Mouse (Mus musculus): ENCODE results near the gene Cad. TPM values are rescaled to one million over a fixed set of nuclear protein-coding genes. Genes with fewer than 3 reads are reported as not detected.

The Cad gene
- polyA plus RNA-seq, 1 experiment from 2014 or later = 55.4 TPM

GRCm38 (mm10) chr5:31093151-31094041 is 38.8 kb downstream of the Cad start:
- H3K4me3 ChIP-seq (ENCODE audit: low read depth, low read length) = peak overlapping the region; percentile 36
- no peaks in the 10 kb centered on the region for H3K36me3 ChIP-seq (ENCODE audit: control insufficient read depth, insufficient read depth, low read length)
- ATAC-seq (replicated peaks; ENCODE audit: low FRiP score) (peak; percentile 51), DNase-seq (ENCODE audit: low spot score) (peak; percentile 71)
- peak overlapping the region; percentile 61 for H3K4me2 ChIP-seq (ENCODE audit: low read depth, low read length, severe bottlenecking)
- H3K4me1 ChIP-seq (replicated peaks; ENCODE audit: control insufficient read depth, insufficient read depth, low read length) = peaks cover 19% of the 10 kb centered on the region
- no peaks in the 10 kb centered on the region for H3K9me3 ChIP-seq (ENCODE audit: control insufficient read depth, low read length)
- under 1% methylated on average over 44 of the region's 54 CpGs for WGBS
- H3K9ac ChIP-seq (ENCODE audit: low read length) = peak overlapping the region; percentile 32
- H3K27me3 ChIP-seq (ENCODE audit: control insufficient read depth, insufficient read depth, low read length) = peaks cover 71% of the 10 kb centered on the region
- no peak overlapping the region for H3K27ac ChIP-seq (ENCODE audit: low read depth, low read length)

- H3K4me3 ChIP-seq (ENCODE audit: low read depth, low read length) = peak overlapping the region; percentile 17; the same call in 1 of the 2 replicates
- H3K4me1 ChIP-seq (replicated peaks; ENCODE audit: control insufficient read depth, insufficient read depth, low read length) = peaks cover 19% of the 10 kb centered on the region
- H3K27ac ChIP-seq (ENCODE audit: low read depth, low read length) = no peak overlapping the region
- H3K36me3 ChIP-seq (ENCODE audit: control insufficient read depth, insufficient read depth, low read length) = no peaks in the 10 kb centered on the region
- DNase-seq (ENCODE audit: low spot score) (no peak), ATAC-seq (replicated peaks; ENCODE audit: low FRiP score) (no peak)
- H3K9me3 ChIP-seq (ENCODE audit: control insufficient read depth, low read length) = no peaks in the 10 kb centered on the region
- H3K4me2 ChIP-seq (ENCODE audit: low read depth, low read length, severe bottlenecking) = peak overlapping the region; percentile 35; the same call in 1 of the 2 replicates
- peaks cover 71% of the 10 kb centered on the region for H3K27me3 ChIP-seq (ENCODE audit: control insufficient read depth, insufficient read depth, low read length)
- WGBS = 2% methylated on average over 29 of the region's 29 CpGs
- no peak overlapping the region for H3K9ac ChIP-seq (ENCODE audit: low read length)
Measured at GRCm38 (mm10) chr5:31094100-31094798, 39.7 kb downstream of the Cad start.

GRCm38 (mm10) chr5:31094799-31095691 is 40.5 kb downstream of the Cad start:
- peaks cover 19% of the 10 kb centered on the region for H3K4me1 ChIP-seq (replicated peaks; ENCODE audit: control insufficient read depth, insufficient read depth, low read length)
- ATAC-seq (replicated peaks; ENCODE audit: low FRiP score) (no peak), DNase-seq (ENCODE audit: low spot score) (no peak)
- H3K4me3 ChIP-seq (ENCODE audit: low read depth, low read length) = peak overlapping the region; percentile 17
- no peak overlapping the region for H3K9ac ChIP-seq (ENCODE audit: low read length)
- peaks cover 69% of the 10 kb centered on the region for H3K27me3 ChIP-seq (ENCODE audit: control insufficient read depth, insufficient read depth, low read length)
- no peaks in the 10 kb centered on the region for H3K36me3 ChIP-seq (ENCODE audit: control insufficient read depth, insufficient read depth, low read length)
- H3K27ac ChIP-seq (ENCODE audit: low read depth, low read length) = no peak overlapping the region
- H3K9me3 ChIP-seq (ENCODE audit: control insufficient read depth, low read length) = no peaks in the 10 kb centered on the region
- under 1% methylated on average over 59 of the region's 59 CpGs for WGBS
- peak overlapping the region; percentile 35; the same call in 1 of the 2 replicates for H3K4me2 ChIP-seq (ENCODE audit: low read depth, low read length, severe bottlenecking)

- peaks cover 61% of the 10 kb centered on the region for H3K27me3 ChIP-seq (ENCODE audit: control insufficient read depth, insufficient read depth, low read length)
- peaks cover 19% of the 10 kb centered on the region for H3K4me1 ChIP-seq (replicated peaks; ENCODE audit: control insufficient read depth, insufficient read depth, low read length)
- H3K9ac ChIP-seq (ENCODE audit: low read length) = no peak overlapping the region
- H3K27ac ChIP-seq (ENCODE audit: low read depth, low read length) = no peak overlapping the region
- no peak for ATAC-seq (replicated peaks; ENCODE audit: low FRiP score)
- H3K4me2 ChIP-seq (ENCODE audit: low read depth, low read length, severe bottlenecking) = no peak overlapping the region; the same call in 1 of the 2 replicates
- WGBS = 24% methylated on average over 11 of the region's 11 CpGs
- no peaks in the 10 kb centered on the region for H3K9me3 ChIP-seq (ENCODE audit: control insufficient read depth, low read length)
- peak overlapping the region; percentile 17; the same call in 1 of the 2 replicates for H3K4me3 ChIP-seq (ENCODE audit: low read depth, low read length)
- no peak for DNase-seq (ENCODE audit: low spot score)
- no peaks in the 10 kb centered on the region for H3K36me3 ChIP-seq (ENCODE audit: control insufficient read depth, insufficient read depth, low read length)
Measured at GRCm38 (mm10) chr5:31095711-31096480, 41.3 kb downstream of the Cad start.

GRCm38 (mm10) chr5:31105814-31106335 is 51.3 kb downstream of the Cad start, which contains the start of gene Dnajc5g:
TSS of gene Dnajc5g (plus strand) at chr5:31106285.
- H3K4me3 ChIP-seq (ENCODE audit: low read depth, low read length) = no peak within 1 kb of the TSS
- H3K4me1 ChIP-seq (replicated peaks; ENCODE audit: control insufficient read depth, insufficient read depth, low read length) = no peaks in the 10 kb centered on the region
- no peaks in the 10 kb centered on the region for H3K9me3 ChIP-seq (ENCODE audit: control insufficient read depth, low read length)
- DNase-seq (ENCODE audit: low spot score) = no peak
- no peak within 1 kb of the TSS for H3K4me2 ChIP-seq (ENCODE audit: low read depth, low read length, severe bottlenecking)
- H3K27me3 ChIP-seq (ENCODE audit: control insufficient read depth, insufficient read depth, low read length) = no peaks in the 10 kb centered on the region
- 88% methylated on average over 9 of the region's 9 CpGs for WGBS
- ATAC-seq (replicated peaks; ENCODE audit: low FRiP score) = no peak
- no peak within 1 kb of the TSS for H3K27ac ChIP-seq (ENCODE audit: low read depth, low read length)
- no peak within 1 kb of the TSS for H3K9ac ChIP-seq (ENCODE audit: low read length)
- no peaks in the 10 kb centered on the region for H3K36me3 ChIP-seq (ENCODE audit: control insufficient read depth, insufficient read depth, low read length)

GRCm38 (mm10) chr5:31108000-31108490 is 53.5 kb downstream of the Cad start, which contains the start of gene Slc30a3:
TSS of gene Slc30a3 (minus strand) at chr5:31108237.
- no peak for ATAC-seq (replicated peaks; ENCODE audit: low FRiP score)
- Histone ChIP-seq H3K9ac (ENCODE audit: low read length) (no peak within 1 kb of the TSS), H3K9me3 (ENCODE audit: control insufficient read depth, low read length) (no peaks in the 10 kb centered on the region), H3K4me3 (ENCODE audit: low read depth, low read length) (no peak within 1 kb of the TSS), H3K4me1 (replicated peaks; ENCODE audit: control insufficient read depth, insufficient read depth, low read length) (no peaks in the 10 kb centered on the region), H3K27me3 (ENCODE audit: control insufficient read depth, insufficient read depth, low read length) (no peaks in the 10 kb centered on the region), H3K4me2 (ENCODE audit: low read depth, low read length, severe bottlenecking) (no peak within 1 kb of the TSS), H3K36me3 (ENCODE audit: control insufficient read depth, insufficient read depth, low read length) (no peaks in the 10 kb centered on the region), H3K27ac (ENCODE audit: low read depth, low read length) (no peak within 1 kb of the TSS)
- DNase-seq (ENCODE audit: low spot score) = no peak
- 91% methylated on average over 18 of the region's 18 CpGs for WGBS

GRCm38 (mm10) chr5:31110781-31111180 is 56.2 kb downstream of the Cad start:
- 47% methylated on average over 7 of the region's 7 CpGs for WGBS
- Histone ChIP-seq H3K4me1 (replicated peaks; ENCODE audit: control insufficient read depth, insufficient read depth, low read length) (no peaks in the 10 kb centered on the region), H3K36me3 (ENCODE audit: control insufficient read depth, insufficient read depth, low read length) (no peaks in the 10 kb centered on the region), H3K27me3 (ENCODE audit: control insufficient read depth, insufficient read depth, low read length) (no peaks in the 10 kb centered on the region), H3K27ac (ENCODE audit: low read depth, low read length) (no peak overlapping the region), H3K9me3 (ENCODE audit: control insufficient read depth, low read length) (no peaks in the 10 kb centered on the region), H3K9ac (ENCODE audit: low read length) (no peak overlapping the region), H3K4me2 (ENCODE audit: low read depth, low read length, severe bottlenecking) (no peak overlapping the region), H3K4me3 (ENCODE audit: low read depth, low read length) (no peak overlapping the region)
- DNase-seq (ENCODE audit: low spot score) (no peak), ATAC-seq (replicated peaks; ENCODE audit: low FRiP score) (no peak)
